Mouse (Mus musculus) cerebellum, postnatal 10 days (tissue): ENCODE data around the gene D5Ertd579e.

ENCODE experiments used
- DNase-seq, 2 experiments: peaks; one replicate each; pipeline ENCODE4 v3.0.0; 2021; ENCODE audit warnings: mixed read lengths in 2 of 2

D5Ertd579e gene

DNA sequence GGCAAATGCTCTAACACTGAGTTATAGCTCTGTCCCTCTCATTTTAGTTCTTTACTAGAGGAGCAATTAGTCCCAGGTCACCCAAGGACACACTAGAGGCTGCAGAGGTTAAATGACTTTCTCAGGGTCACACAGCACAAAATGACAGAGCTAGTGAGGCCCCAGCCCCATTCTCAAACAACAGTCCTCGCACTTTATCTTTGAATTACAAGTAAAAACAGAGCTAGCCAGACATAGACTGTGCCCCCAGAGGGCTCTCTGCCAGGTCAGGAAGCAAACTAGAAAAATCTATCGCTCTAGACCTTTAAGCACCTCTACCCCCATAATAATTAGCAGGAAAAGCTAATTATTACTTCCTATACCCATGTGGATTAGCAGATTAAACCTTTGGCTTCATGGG, 128.2 kb downstream of the D5Ertd579e start:
- no peak for DNase-seq

DNA sequence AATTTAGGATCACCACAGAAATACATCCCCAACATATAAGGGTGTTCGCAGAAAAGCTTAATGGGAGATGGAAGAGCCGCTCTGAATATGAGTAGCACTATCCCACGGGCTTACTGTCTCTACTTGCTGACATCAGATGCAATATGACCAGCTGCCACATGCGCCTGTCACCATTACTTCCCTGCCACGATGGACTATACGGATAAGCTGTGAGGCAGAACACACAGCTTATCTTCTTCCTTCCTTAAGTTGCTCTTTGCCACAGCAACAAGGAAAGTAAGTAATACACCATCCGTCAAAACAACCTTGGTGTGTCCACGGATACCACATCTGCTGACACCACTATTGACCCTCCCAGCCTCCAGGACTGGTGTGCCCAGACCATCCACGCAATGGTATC, 131.3 kb downstream of the D5Ertd579e start:
- no peak for DNase-seq

DNA sequence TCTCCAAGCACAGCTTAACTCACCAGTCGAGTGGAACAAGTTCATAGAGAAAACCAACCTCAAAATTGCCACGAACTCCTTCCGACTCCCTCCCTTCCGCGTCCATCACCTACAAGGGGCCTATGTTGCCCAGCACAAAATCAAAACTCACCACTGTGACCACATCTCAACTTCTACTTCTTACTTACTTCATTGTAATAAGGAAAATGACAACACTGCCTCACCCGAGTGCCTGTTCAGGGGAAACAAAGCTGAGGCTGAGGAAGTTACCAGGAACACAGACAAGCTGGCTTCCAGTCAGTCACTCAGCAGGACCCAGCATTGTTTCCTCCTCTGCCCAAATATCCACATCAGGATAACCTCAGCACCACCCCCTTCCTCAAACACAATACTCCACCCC, 132.1 kb downstream of the D5Ertd579e start:
- no peak for DNase-seq

DNA sequence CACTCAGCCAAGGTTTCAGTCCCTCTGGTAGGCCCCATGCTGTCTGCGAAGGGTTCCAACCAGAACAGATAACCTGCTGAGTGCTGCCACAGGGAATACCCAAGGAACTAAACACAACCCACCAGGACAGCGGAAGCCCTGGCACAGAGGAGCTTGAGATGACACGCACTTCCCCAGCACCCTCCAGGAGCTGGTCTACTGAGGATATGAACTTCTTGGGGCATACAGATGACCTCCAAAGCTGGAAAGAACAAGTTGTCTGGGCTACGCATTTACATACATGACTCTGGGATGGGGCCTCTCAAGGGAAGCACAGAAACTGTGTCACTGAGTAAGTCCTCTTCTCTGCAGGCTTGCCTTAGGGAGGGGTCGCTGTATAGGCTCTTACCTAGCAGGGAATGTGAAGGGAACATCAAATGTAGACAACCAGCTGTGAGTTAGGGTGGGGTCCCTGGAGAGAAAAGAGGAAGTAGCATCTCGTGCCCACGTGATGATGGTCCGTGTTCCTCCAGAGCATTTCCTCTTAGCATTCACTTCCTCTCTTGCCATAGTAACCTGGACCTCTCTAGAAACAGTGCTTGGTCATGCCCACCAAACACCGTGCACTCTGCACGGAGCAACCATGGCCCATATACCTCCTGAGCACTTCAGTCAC, 132.9 kb downstream of the D5Ertd579e start:
- DNase-seq = no peak

DNA sequence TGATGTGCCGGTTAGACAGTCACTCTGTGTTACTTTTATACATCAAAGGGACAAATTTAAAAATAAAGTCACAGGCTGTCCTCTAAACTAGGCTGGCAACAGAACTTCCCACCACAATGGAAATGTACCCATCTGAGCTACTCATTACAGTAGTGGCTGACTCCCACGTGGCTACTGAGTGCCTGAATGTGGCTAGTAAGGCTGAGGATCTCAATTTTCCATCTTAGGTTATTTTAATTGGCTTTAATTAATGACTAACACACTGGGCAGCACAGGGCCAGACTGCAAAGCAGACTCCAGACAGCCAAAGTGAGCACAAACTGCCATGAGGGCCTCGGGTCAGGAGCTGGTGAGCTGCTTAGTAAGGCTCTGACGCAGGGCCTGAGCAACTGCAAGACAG, 134.3 kb downstream of the D5Ertd579e start:
- no peak for DNase-seq

DNA sequence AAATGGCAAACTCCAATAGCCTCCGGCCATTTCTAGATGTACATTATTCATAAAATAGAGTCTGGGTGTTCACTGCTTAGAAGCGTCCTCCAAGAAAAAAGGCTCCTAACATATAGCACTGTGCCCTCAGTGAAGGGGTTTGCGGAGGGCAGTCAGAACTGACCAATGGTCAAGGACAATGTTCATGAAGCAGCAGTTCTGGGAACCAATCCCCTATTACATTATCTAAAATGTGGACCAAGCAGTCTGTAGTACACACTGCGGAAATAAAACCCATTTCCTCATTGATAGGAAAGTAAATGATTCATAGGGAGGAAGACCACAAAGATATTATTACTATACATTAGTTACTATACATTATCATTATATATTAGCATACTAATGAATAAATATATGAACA, 135.3 kb downstream of the D5Ertd579e start:
- no peak for DNase-seq

DNA sequence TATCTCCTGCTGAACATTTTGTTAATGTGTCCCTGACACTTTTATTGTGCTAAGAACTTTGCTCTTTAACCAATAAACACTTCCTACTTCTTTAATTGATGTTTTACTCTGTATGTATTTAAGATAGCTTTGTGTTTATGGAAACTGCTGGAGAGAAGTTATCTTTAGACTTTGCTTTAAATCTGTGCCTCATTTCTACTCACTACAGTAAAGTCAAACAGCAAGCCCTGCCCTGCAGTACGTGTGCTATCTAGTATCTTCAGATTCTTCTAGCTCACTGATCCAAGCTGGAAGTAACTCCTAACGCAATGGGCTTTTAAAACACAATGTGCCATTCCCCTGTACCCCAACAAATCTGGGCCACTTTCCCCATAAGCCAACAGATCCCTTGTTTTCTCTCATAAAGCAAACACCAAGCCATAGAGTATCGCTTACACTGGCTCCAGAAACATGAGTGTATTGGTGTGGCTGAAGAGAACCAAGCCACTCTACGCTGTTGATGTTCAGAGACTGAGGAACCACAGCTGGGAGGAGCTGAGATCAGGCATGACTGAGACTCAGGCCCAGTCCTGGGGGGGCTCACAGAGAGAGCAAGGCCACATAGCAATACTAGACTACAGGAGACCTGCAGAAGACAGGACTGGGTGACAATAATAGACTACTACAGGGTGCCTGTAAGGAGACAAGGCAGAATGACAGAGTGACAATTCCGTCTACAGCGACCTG, 136.2 kb downstream of the D5Ertd579e start:
- no peak for DNase-seq

DNA sequence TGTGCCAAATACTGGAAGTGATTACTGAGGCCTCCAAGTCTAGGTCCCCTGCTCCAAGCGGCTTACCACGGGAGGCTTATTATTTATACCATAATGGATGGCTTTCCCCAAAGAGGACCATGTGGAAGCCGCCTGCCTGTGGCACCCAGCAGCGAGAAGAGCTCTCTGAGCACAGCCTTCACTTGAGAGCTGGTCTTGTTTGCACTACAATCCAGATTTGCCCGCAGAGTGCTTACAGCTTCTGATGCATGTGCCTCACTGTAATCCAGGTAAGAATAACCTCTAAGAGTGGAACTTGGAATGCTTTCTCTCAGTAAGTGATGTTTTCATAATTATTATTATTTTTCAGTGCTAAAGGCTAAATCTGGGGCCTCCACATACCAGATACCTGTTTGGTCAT, 136.7 kb downstream of the D5Ertd579e start:
- DNase-seq = no peak

DNA sequence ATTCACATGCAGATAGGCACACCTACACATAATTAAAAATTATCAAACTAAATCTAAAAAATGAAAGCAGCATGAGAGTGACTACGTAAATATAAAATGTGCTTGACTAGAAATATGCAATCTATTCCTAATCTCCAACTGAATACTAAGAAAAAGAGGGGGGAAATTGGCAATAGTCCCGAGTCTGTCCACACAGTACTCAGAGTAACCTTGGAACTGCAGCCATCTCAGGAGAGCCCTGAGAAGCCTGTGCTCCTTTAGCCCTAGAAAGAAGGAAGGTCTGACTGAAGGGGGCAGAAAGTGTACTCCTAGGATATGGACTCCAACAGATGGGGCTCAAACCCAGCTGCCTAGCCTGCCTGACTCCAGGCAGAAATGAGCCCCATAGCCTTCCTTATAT, 137.3 kb downstream of the D5Ertd579e start:
- no peak for DNase-seq

DNA sequence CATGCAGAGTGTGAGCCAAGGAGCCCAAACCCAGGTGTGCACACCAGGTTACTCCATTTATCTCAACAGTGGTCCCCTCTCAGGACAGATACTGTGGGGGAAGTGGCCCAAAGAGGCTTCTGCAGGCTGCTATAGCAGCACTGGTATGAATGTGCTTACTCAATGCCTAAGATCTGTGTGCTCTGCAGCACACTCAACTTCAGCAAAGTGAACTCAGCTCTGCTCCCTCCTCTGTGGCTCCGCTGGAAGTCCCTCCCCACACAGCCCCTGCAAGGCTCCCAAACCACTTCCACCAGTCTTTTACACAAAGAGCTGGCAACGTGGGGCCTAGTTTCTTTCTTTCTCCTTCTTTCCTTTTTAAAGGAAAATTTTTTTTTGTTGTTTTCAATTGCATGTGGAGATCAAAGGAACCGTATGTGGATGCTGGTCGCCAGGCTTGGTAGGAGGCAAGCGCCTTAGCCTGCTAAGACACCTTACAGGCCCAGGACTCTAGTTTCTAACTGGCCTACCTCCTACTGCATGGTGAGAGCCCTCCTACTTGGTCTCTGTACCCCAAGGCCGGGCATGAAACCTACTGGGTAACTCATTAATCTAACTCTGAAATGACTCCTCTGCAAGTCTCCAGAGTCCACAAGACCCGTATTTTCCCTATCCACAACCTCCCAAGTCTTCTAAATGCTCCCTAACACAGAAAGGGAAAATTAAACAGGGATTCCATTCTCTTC, 138.1 kb downstream of the D5Ertd579e start:
- DNase-seq = no peak

DNA sequence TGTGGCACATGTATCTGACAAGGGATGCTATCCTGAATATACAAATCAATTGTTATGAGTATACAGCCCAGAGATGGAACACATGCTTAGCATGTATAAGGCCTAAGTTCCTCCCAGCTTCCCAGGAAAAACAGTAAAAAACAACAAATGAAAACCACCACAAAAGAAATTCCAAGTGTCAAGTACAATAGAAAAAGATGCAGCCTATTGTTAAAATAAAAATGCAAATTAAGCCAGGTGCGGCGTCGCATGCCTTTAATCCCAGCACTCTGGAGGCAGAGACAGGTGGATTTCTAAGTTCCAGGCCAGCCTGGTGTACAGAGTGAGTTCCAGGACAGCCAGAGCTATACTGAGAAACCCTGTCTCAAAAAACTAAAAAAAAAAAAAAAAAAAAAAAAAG, 138.9 kb downstream of the D5Ertd579e start:
- DNase-seq = no peak

DNA sequence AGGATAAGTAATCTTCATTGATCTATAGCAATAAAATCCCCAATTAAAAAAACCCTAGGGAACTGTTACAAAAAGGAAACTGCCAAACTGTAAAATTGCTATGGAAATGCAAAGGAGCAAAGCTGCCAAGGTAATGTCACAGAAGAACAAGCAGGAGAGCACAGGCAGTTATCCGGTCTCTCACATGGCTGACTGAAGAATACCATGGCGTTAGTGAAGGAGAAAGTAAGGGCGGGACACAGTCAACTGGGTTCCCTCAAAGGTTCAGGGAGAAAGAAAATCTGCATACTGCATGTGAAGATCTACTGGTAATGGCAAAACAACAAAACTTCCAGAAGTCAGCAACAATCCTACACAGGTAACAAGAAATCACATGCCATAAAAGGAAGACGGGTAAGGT, 139.5 kb downstream of the D5Ertd579e start:
- no peak for DNase-seq

DNA sequence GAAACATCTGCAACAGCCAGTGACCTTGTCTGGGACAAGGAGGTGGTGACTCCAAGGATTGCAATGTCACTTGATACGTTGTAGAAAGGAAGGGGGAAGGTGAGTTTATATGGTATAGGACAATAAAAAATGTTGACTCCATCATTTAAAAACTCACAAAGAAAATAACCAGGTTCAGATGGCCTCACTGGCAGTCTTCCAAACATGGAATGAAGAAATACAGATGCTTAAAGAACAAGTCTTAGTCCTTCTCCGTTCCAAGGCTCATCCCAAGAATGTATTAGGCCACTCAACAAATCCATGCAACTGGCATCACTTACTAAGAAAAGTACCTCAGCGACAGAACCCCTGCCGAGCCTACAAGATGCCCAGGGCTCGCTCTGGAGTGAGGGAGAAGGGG, 141.3 kb downstream of the D5Ertd579e start:
- no peak for DNase-seq

DNA sequence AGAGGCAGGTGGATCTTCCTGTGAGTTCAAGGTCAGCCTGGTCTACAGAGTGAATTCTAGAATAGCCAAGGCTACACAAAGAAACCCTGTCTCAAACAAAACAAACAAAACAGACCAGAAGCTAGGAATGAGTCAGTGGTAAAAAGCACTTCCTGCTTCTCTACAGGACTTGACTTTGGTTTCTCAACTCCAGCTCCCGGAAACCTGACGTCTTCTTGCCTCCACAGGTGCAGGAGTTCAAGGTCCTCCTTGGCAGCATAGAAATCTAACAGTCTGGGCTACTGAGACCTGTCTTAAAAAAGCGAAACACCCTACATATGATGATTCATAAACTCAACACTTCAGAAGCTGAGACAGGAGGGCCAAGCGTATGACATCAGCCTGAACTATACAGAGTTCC, 141.9 kb downstream of the D5Ertd579e start:
- DNase-seq = no peak

DNA sequence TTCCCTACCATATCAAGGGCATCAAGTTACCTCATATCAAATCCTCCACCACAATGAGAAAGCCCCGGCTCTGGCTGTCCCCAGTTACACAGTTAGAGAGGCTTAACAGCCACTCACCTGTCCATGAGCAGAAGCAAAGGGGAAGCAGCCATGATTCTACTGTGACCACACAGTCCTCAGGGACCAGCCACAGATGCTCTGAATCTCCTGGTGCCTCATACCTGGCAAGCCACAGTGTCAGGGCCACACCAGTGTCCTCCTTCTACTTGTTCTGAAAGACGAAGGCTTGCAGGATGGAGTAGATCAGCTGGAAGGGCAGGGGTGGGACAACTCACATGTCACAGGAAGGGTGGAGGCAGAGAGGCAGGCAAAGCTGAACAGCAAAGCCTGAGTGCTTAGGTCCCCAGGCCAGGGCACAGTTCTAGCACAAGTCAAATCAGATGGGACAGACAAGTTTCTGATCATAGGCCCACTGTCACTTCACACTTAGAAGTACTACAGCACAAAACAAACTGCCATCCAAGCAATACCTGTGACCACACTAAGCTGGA, 142.7 kb downstream of the D5Ertd579e start:
- no peak for DNase-seq

DNA sequence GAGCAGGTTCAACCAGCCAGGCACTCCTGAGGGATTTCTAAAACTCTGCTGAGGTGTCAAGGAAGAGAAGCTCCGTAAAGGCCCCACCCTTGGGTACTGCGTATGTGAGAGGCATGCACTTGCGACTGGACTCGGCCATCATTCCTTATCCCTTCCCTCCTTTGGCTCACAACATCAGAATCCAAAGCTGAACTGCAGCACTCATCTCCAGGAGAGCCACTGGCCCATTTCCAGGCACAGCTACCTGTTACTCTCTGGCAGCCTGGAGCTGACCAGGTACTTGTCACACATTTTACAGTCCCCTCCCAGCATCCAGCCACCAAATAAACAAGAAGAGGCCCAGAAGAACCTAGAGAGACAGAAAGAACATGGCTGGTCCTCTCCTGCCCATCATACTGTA, 143.4 kb downstream of the D5Ertd579e start:
- DNase-seq = peak in 1 of 2 experiments; percentile 32
